Mouse (Mus musculus): ENCODE measurements around the gene Nudt16l1.

The Nudt16l1 gene

DNA sequence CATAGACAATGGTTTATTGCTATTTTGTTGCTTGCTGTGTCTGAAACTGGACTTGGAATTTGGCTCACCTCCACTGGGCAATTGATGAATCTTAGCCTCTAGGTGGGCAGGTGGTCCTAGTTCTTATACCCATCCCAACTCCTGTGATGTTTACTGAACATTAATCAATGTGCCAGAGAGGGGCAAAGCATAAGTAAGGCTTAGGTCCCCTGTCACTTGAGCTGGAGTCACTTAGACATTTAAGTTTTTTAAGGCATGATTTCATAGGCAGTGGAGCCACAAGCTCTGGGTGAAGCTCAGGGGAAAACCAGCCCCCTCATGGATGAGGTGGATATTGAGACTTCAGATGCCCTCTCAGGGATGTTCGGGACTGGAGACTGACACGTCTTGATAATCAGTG is at the start of gene Nudt16l1:
Nudt16l1 (plus strand) TSS at position 301 of the 400 bp plus-strand sequence.
- DNase-seq, result no peak

- DNase-seq, result no peak
These were observed 48.3 kb upstream of the Nudt16l1 start for GRCm38 (mm10) chr16:4890201-4890709.

GRCm38 (mm10) chr16:4892171-4892570 is 46.4 kb upstream of the Nudt16l1 start:
- DNase-seq, result no peak

DNA sequence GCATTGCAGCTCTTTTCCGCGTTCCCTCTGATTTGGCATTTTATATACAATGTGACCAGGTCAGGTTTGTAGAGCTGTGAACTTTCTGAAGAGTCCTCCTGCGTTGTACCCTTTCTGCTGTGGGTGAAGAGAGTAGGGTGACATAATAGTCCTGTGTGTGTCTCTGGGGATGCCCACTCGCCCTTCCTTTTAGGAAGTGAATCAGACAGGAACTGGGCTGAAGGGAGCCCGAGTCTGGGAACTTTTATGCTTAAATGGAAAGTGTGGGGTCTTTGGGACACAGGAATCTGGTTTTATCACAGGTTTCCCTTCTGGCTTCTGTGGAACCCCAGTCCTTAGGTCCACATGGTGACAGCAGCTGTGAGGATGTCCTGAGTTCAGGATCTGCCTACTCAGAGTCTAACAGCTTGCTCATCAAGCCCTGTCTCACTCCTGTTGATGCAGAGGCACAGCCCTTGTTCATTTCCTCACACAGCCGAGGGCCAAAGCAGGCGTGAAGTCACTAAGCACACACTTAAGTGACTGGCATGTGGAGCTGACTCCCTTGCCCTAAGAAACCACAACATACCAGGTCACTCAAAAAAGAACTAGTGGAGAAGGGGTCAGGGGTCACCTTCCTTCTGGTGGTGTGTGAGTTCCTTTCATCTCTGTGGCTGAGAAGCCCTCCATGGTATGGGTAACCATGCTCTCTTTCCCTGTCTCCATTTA is 44.2 kb upstream of the Nudt16l1 start:
- DNase-seq, result no peak

GRCm38 (mm10) chr16:4896249-4897027 is 42.1 kb upstream of the Nudt16l1 start:
- DNase-seq, result no peak

- no peak for DNase-seq
These were observed 41.3 kb upstream of the Nudt16l1 start for GRCm38 (mm10) chr16:4897146-4897730.

GRCm38 (mm10) chr16:4898881-4899280 is 39.7 kb upstream of the Nudt16l1 start:
- no peak for DNase-seq

GRCm38 (mm10) chr16:4899711-4900110 is 38.9 kb upstream of the Nudt16l1 start:
- no peak for DNase-seq

- DNase-seq, result no peak
These were observed 37.4 kb upstream of the Nudt16l1 start for GRCm38 (mm10) chr16:4901167-4901566.

- DNase-seq, result no peak
These were observed 36.2 kb upstream of the Nudt16l1 start for GRCm38 (mm10) chr16:4902390-4902789.

- DNase-seq, result no peak
These were observed 35.0 kb upstream of the Nudt16l1 start for GRCm38 (mm10) chr16:4903491-4904102.

GRCm38 (mm10) chr16:4904878-4905277 is 33.7 kb upstream of the Nudt16l1 start:
- no peak for DNase-seq

DNA sequence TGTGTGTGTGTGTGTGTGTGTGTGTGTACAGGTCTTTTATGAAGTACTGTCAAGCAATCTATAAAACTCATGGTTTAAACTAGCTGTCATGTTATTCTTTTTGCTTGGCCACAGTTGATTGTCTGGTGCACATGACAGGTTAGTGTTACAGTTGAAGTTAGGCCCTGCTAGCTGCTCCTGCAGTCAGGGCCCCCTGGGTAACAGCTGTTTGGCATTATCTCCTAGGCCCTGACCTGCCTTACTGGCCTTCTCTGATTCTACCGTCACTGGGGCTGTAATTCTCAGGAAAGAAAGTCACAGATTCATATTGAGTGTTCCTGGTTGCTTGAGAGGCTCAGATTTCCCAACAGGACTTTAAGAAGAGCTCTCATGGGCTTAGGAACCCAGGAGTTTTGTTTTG is 33.0 kb upstream of the Nudt16l1 start:
- no peak for DNase-seq

- no peak for DNase-seq
These were observed 32.0 kb upstream of the Nudt16l1 start for GRCm38 (mm10) chr16:4906559-4906958.

- no peak for DNase-seq
These were observed 31.2 kb upstream of the Nudt16l1 start for GRCm38 (mm10) chr16:4907386-4907785.

DNA sequence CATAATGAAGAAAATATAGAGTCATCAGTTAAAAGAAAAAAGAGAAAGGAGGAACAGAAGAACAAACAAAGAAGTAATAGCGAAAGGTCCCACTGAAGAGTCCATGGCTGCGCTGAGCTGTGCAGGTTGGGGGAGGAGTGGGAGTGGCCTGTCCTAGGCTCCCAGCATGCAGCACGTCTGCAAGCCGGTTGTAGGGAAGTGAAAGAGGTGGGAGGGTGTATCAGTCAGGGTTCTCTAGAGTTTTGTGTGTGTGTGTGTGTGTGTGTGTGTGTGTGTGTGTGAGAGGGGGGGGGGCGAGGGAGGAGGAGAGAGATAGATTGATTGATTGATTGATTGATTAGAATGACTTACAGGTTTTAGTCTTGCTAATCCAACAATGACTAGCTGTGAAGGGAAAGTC is 30.6 kb upstream of the Nudt16l1 start:
- DNase-seq, result no peak

GRCm38 (mm10) chr16:4909745-4910144 is 28.8 kb upstream of the Nudt16l1 start:
- DNase-seq, result no peak

- no peak for DNase-seq
These were observed 27.8 kb upstream of the Nudt16l1 start for GRCm38 (mm10) chr16:4910758-4911157.

DNA sequence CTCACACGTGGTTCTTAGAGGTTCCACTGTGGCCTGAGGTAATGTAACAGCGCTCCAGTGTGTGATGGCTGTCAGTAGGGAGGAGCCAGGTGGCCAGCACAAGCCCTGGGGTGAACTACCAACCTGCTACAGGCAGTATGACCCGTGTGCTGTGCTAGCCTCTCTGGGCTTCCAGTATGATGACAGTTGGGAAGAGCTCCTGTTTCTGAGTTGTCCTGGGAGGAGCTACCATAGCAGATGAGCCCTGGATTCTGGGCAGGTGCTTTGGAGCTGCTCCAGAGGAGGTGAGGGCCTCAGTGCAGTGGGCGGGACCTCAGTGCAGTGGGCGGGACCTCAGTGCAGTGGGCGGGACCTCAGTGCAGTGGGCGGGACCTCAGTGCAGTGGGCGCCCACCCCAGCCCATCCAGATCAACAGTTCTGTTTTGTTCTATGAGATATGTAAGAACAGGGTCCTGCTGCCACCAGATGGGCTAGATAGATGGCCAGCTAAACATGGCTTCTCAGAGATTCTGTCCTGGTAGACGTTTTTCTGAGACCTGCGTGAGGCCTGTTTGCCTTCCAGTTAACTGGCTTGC is 26.4 kb upstream of the Nudt16l1 start:
- DNase-seq, result no peak

- no peak for DNase-seq
These were observed 25.4 kb upstream of the Nudt16l1 start for GRCm38 (mm10) chr16:4912907-4913782.

DNA sequence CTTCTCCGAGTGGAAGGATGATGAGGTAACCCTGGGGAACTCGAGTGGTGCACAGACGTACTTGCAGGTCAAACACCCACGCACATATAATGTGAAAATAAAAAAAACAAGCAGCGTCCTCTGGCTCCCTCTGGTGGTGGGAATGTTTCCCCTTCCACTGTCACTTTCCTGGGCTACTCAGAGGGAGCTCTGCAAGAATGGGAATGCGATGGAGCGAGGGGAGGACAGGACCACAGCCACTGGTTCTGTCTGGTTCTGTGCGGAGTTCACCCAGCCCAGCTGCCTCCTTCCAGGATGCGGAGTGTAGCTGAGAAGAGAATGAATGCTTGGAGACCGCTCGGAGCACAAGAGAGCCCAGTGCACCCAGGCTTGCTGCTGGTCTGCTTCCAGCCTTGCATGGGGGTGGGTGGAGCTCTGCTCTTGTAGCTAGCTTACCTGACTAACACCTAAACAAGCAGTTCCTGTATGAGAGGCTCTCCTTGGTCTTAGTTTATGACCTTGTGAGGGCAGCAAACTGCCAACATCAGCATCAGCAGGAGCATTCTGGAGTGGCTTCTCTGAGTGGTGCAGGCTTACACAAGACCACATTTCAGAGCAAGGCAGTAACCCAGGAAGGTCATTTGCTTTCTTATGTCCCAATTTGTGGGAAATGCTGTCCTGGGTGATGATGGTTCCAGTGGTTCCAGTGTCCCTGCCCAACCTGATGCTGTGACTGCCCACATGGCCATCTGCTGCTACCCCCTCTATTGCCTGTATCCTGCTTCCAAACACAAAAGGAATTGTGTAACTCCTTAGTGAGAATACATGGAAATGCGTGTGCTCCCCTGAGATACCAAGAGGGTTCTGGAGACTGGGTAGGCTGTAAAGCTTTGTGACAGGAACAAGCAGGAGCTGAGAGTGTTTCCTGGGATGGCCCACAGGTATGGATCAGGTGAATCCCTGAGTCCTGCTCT is 24.5 kb upstream of the Nudt16l1 start:
- peak; percentile 83 for DNase-seq

Data from embryo, embryonic 11 days (tissue).